Mouse (Mus musculus): ENCODE results near the gene Ifitm3.

Ifitm3 gene

GRCm38 (mm10) chr7:140962733-140963132, 47.8 kb downstream of the Ifitm3 start:
- no peak for DNase-seq (ENCODE audit: low spot score in 2 of 2)

DNA sequence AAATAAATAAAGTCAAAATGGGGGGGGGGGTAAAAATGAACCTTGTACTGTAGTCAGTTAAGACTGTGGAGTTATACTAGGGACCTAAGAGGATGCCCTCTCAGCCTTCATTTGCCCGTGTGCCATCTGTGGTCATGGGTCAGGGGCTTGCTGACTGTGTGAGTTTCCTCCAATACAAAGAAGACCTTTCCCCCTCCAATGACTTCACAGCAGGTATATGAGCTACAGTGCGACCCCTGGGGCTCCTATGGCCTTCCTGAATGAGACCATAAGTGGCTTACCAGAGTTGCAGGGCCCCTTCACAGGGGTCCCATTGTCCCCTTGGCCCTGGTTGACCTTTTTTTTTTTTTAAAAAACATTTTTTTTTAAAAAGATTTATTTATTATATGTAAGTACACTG, 49.2 kb downstream of the Ifitm3 start:
- no peak for DNase-seq (ENCODE audit: low spot score in 2 of 2)

DNA sequence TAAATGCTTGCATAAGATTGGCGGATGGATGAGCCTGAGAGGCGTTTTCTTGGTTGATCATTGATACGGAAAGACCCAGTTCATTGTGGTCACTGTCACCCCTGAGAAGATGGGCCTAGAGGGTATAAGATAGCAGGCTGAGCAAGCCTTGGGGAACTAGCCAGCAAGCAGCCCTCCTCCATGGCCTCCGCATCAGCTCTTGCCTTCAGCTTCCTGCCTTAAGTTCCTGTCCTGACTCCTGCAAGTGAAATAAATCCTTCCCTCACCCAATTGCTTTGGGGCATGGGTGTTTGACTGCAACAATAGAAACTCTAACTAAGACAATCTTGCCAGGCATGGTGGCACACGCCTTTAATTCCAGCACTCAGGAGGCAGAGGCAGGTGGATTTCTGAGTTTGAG, 50.5 kb downstream of the Ifitm3 start:
- no peak for DNase-seq (ENCODE audit: low spot score in 2 of 2)

All from cerebellum, postnatal 4 days (tissue).